Mouse (Mus musculus) liver, embryonic 14.5 days (tissue): Measurements from ENCODE around the gene Olfr811.

Source experiments
- CTCF ChIP-seq: IDR thresholded peaks from 2 replicates; pipeline ENCODE4 v1.5.1; 2016; ENCODE audit warnings: antibody characterized with exemption, low read depth, control low read depth
- EP300 ChIP-seq: IDR thresholded peaks from 2 replicates; pipeline ENCODE4 v1.6.1; 2016; ENCODE audit warnings: antibody characterized with exemption, low read depth

GRCm38 (mm10) chr10:129845994-129846393 is 41.8 kb upstream of the Olfr811 start, which contains the start of gene Olfr812:
- TF ChIP-seq CTCF = no peak
- no peak for TF ChIP-seq EP300
